Mouse (Mus musculus): ENCODE data around the gene Psma6.

DNA sequence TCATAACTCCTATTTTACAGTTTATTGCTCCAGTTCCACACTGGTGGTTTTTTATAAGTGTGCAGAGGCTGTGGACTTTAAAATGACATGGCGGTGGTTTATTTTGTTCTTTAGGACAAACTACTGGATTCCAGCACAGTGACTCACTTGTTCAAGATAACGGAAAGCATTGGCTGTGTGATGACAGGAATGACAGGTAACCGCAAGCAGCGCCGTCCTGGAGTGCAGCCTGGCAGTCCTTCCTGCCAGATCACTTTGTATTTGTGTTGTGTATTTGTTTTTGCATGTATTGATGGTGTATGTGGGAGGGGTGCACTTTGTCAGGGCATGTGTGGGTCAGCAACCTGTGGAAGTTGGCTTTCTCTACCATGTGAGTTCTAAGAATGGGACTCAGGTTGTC, 23.9 kb downstream of the Psma6 start:
- no peak for TF ChIP-seq POLR2A (IDR thresholded peaks at IDR 0.05; ENCODE audit: control insufficient read depth, low read depth, low read length)
- no peak for TF ChIP-seq CTCF (IDR thresholded peaks at IDR 0.05; ENCODE audit: control insufficient read depth, insufficient read depth, insufficient replicate concordance, low read depth, low read length)

Measured in testis, adult 2 months (tissue).